Mouse (Mus musculus): Measurements from ENCODE around the gene Haus5.

Haus5 gene

DNA sequence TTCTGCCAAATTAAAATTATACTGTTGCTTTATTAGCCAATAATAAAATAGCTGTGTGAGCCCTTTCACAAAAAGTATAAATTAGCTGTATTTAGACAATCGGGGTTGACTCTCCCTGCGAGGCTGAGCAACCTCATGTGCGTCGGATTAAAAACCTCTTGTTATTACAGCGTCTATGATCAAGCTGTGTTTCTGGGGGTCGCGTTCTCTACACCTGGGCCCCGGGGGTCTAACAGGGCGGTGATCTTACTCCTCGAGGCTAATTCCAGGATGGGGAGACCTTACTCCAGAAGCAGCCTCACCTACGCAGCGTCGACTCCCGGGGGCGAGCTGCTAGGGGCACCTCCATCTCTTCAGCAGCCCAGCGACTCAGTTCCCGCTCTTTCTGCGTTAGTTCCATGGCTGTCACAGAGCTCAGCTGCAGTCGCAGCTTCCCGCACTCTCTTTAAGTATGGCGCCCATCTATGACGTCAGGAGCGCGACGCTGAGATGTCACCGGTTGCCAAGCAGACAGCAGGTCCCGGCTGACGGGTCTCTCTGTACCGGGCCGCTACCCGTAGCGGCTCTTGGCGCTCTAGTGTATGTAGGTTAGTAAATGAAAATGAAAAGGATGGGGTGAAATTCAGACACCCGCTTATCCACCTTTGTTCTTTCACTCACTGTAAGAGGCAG lies at the start of gene Haus5:
Gene Haus5, minus strand, starts transcription at position 466 of the 672 bp plus-strand sequence.
- peak; percentile 92 for DNase-seq

DNA sequence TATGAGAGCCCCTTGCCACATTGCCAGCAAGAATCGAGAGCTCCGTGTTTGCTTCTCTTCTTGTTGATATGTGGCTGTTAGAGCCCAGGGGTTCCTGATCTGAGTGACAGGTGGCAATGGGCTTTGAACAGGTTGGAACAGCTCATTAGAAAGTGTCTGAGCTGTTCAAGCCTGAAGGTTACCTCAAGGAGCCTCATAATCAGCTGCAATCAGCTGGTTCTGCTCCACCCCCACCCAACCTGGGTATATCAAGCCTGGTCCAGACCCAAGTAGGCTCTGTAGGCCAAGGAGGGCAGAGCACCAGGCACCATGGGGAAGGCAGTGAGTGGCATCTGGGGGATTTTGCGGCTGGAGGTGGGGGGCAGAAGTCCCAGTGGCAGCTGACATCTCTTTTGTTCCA lies 47.1 kb upstream of the Haus5 start, which contains the start of gene Atp4a:
Gene Atp4a, plus strand, starts transcription at position 268 of the 400 bp plus-strand sequence.
- no peak for DNase-seq

DNA sequence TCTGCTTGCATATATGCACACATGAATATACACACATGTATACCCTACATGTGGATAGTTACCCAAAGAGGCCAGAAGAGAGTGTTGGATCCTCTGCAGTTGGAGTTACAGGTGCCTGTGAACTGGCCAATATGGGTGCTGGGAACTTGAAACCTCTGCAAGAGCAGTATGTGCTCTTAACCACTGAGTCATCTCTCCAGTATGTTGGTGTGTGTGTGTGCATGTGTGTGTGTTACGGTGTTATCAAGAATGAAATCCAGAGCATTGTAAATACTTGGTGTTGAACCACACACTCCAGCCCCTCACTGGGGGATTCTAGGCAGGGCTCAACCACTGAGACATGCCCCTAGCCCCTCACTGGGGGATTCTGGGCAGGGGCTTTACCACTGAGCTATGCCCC lies 42.6 kb upstream of the Haus5 start:
- DNase-seq: no peak

DNA sequence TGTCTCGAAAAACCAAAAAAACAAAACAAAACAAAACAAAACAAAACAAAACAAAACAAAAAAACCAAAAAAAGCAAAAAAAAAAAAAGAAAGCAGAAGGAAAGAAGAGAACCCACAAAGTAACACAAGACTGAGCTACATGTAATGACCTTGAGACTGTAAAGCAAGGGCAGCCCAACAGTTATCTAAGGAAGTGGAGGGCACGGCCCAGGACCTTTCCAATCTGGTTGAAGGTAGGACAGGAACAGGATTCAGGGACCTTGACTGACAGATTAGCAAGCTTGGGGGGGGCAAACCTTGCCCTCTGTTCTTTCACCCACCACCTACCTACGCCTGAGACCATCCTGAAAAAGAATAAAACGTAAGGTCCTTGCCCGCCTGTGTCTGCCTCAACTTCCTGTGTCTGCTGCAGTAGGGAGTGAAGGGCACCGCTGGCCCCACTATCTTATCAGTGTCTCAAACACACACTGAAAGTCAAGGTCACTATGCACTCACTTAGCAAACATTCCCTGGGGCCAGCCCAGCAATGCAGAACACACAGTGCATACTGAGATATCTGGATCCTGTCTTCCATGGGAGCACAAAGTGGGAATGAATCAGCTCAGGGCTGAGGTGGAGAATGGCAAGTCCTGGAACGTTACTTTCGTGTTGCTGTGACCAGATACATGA lies 41.6 kb upstream of the Haus5 start:
- DNase-seq: no peak

DNA sequence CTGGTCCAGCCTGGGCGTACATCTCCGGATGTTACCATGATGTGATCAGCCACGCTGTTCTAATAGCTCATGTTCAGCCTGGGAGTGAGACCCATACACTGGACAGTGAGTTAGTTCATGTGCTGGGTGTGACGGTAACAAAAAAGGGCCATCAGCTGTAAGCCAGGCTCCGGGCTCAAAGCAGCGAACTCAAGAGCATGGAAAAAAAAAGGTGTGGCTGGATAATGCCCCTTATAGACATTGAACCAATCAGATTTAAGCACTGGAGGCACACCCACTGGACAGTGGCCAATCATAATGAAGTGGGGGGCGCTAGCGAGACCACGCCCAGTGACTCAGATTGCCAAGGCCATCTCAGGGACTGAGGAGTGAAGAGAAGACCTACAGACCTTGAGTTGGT lies 33.8 kb upstream of the Haus5 start, which contains the start of gene 2200002J24Rik:
Gene 2200002J24Rik, plus strand, starts transcription at position 338 of the 400 bp plus-strand sequence.
- no peak for DNase-seq

DNA sequence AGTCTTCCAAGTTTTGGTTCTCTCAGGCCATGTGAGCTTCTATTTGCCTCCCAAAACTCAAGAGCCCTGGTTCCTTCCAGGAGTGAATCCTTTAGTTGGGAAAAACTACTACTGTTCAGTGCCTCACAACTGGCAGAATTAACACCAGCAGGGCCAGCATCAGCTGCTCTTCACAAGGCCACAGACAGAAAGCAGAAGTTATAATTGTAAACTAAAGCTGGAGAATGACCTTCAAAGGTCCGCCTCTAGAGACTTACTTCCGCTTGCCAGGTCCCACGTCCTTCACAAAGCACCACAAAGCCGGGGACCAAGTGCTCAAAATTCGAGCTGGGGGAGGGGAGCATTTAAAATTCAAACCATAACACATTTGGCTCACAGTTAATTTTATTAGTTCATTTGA lies 33.3 kb upstream of the Haus5 start:
- DNase-seq: no peak

DNA sequence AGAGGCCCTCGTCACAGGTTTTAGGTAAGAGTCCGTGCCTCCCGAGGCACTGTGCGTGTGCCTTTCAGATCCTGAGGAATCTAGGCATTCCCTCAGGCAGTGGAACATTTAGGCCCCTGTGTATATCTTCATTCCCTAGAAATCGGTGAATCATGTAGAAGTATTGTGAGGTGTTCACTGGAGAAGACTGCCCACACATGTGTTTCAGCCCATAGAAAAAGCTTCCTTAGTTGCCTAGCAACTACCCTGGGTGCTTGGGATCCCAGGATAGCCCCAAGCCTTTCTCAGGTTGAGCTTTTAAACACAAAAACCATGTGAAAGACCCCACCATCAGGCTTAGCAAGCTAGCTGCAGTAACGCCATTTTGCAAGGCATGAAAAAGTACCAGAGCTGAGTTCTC lies 23.5 kb upstream of the Haus5 start:
- DNase-seq: no peak

DNA sequence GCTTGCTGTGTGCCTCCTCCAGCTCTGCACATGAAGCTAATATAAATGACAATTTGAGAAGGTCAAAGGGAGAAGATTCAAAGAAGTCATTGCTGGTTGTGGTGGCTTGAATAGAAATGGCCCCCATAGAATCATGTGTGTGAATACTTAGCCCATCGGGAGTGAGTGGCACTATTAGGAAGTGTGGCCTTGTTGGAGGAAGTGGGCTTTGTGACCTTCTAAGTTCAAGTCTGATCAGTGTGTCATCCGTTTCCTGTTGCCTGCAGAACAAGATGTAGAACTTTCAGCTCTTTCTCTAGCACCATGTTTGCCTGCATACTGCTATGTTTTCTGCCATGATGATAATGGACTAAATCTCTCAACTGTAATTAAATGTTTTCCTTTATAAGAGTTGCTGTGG lies 18.6 kb upstream of the Haus5 start:
- no peak for DNase-seq

DNA sequence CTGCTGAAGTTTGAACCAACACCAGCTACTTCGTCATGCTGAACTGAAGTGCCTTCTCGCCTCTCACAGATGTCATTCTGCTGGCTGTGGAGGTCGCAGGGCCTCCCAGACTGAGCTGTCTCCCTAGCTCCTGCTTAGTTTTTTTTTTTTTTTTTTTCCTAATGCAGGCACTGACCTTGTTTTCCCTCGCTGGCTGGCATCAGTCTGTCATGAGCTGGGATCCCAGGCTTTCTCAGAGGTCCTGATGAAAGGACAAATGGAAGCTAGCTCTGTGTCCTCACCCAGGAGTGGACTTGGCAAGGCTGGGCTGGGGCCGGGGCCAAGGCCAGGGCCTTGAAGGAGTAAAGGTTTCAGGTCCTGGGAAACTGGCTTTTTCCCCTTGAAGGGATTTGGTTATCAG lies 17.1 kb upstream of the Haus5 start:
- no peak for DNase-seq

DNA sequence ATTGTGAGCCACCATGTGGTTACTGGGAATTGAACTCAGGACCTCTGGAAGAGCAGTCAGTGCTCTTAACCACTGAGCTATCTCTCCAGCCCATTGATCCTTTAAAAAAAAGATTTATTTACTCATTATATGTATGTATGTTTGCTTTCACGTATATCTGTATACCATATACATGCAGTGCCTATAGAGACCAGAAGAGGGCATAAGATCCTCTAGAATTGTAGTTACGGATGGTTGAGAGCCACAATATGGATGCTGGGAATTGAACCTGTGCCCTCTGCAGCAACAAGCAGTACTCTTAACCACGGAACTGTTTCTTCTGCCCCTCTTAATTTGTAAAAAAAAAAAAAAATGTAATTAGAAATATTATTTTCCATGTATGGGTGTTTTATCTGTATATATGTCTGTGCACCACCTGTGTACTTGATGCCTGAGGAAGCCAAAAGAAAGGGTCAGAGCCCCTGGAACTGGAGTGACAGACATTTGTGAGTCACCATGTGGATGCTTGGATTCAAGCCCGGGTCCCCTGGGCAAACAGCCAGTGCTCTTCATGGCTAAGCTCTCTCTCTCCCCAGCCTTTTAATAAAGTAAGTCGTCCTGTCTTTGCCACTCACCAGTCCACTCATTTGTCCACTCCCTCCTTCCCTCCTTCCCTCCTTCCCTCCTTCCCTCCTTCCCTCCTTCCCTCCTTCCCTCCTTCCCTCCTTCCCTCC lies 13.6 kb upstream of the Haus5 start:
- DNase-seq: no peak

DNA sequence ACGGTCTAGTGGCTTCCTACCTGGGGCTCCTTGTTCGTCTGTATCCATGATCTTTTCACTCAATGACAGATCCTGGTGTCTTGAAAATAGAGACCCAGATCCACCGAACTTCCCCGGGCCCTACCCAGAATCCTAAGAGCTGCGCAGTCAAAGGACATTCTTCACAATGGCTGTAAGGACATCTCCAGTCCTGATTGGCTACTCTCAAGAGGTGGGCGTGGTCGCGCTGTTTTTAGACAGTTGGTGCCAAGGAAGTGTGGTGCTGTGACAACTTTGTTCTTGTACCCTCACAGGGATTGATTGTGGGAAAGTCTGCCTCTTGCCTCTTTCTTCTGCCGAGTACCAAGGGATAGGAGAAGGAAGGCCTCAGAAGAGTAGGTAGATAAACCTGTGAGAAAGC lies 6.7 kb upstream of the Haus5 start, which contains the start of gene Pmis2:
Gene Pmis2, minus strand, starts transcription at position 126 of the 400 bp plus-strand sequence.
- no peak for DNase-seq

DNA sequence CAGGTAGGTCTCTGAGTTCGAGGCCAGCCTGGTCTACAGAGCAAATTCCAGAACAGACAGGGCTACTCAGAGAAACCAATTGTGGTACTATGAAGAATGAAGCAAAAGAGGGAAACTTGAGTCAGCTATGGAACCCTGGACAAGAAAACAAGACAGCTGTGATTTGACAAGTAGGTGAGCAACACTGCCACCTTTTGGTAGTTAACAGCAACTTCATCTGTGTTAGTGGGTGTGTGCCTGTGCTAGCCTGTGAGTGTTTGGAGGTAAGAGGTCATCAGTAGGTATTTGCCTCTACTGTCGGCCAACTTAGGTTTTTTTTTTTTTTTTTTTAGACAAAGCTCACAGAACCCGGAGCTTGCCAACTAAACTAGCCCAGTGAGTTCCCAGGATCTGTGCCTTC lies 4.4 kb upstream of the Haus5 start:
- no peak for DNase-seq

DNA sequence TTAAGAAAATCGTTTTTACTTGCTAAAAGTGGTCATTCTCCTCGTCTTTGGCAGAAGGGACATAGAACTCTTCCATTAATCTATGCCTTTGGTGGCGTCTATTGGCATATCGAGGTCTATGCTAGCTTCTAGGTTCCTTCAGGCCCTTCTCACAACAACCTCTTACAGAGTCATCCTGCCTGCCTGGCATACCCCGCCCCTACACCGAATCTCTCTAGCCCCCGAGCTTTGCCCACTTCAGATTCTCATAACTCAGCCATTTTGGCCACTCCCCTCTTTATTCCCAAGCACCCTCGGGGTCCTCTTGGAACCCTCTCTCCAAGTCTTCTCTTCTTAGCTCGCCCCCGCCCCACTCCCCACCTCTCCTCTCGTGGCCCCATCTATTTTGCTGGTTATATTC lies 527 bp upstream of the Haus5 start:
- no peak for DNase-seq

DNA sequence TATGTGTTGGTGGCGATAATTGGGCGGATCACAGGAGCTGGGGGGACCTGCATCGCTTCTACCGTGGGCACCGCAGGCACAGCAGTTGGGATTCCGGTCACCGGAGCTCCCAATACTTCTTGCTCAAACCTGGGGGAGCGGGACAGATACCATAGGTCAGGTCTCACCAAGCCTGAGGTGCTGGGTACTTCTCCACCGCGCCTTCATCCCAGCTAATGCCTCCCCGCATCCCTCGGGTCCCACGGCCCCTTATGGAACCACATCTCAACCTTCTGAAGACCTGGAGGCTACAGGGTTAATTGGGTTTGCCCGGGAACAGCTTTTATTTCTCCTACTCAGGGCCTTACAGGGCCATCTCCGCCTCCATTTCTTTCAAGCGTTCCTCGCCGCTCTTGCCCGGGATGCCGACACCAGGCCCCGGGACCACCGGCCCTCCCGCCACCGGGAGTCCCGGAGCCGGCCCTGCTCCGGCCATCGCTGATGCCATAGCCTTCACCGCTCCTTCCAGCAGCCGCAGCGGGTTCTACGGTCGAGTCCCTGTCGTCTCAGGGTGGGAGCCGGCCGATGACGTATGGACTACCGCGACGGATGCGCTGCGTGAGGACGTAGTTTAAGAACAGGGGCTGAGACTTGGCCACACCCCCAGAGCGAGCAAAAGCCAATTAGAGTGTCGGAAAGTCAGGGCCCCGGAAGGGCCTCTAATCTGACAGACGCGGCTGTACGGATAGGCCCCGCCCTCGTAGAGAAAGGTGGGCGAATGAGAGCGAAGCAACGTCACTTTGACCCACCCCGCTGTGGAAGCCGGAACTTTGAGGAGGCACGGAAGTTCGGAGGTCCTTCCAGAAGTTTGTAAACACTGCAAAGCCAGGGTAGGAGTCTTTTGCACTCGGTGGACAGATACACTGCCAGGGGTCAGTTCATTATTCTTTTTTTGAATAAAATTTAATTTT lies 14.9 kb downstream of the Haus5 start, which contains the start of gene Rbm42:
Gene Rbm42, minus strand, starts transcription at position 727 of the 950 bp plus-strand sequence.
- DNase-seq: peak; percentile 97

DNA sequence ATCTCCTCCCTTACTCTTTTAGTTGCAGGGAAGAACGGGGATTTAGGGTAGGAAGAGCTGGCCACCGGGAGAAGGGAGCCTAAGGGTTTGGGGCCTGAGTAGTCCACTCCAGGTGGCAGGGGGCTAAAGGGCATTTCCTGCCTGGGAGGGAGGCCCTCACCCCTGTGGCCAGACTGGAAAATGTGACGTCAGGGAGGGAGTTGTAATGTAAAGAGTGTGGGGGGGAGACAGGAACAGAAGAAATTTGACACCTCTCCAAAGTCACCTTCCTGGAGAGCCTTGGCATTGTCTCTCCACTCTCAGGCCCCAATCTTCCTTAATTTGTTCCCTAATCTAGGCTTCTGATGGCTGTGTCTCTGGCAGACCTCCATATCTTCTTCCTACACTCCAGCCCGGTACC lies 25.7 kb downstream of the Haus5 start:
- no peak for DNase-seq

DNA sequence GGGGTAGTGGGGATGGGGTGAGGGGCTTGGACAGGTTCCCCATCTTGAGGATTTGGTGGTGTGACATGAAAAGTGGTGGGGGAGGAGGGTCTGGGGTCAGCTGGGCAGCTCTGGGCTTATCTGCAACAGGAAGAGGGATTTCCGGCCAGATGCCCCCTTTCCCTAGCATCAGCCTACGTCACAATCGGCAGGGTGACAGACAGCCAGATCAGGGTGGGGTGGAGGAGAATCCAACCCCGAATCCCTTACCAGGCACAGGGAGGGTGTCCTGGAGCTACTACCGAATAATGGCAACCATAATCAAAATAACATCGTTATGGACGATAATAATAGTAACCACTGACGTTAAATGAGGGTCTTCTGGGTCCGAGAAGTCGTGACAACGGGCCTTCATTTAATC lies 28.4 kb downstream of the Haus5 start:
- no peak for DNase-seq

DNA sequence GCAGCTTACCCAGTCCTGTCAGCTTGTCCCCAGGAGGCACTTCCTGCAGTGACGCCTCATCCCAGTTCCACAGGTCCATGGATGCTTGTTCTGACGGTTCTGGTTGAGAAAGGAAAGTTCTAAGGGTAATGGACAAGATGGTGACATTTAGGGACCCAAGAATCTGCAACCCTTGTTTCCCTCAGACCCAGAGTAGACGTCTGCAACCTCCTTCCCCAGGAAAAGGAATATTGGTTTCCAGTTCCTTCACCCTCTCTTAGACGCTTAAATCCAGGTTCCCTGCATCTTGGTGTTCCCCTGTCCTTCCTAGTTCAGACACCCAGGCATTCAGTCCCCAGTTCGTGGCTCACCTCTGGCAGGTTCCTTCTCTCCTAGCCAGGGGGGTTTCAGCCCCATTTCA lies 29.0 kb downstream of the Haus5 start, which contains the start of gene Etv2:
Gene Etv2, minus strand, starts transcription at position 101 of the 400 bp plus-strand sequence.
- no peak for DNase-seq

DNA sequence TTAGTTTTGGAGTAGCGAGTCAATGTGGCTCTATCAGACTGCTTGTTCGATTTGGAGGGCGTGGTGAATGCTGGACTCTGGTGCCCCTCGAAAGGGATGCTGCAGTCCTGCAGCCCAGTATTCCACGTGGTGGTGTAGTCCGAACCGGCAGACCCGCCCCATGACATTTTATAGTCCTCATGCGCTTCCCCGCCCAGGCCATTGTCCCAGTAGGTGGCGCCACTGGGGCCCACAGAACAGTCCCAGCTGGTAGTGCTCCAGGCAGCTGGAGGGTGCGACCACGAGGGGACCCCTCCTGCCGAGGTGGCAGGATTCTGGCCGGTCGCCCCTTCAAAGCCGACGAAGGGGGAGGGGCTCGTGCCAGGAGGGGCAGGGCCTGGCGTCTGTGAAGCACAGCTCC lies 30.2 kb downstream of the Haus5 start:
- peak; percentile 40 for DNase-seq

DNA sequence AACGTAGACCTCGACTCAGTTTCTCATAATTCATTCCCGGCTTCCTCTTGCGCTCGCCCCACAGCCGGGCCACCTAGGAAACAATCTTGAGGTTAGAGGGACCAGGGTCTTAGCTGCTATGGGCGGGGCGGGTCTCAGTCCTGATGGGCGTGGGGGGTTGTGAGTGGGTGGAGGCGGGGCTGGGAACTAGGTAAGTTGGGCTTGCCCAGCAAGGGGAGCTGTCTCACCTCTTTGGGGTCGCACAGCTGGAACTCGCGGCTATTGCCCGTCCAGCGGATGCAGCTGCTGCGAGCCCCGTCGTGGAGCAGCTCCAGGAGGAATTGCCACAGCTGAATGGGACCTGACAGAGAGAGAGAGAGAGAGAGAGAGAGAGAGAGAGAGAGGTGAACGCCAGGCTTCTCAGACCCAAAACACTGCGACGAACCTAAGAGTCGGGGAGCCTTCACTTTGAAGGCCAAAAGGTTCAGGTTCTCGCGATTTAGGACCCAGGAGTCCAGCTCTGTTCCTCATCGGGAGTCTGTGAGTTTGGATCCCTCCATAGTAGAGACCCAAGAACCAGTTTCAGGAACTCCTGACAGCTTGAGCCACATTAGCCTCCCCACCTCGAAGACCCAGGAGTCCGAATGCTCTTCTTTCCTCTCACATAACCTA lies 30.9 kb downstream of the Haus5 start:
- no peak for DNase-seq

DNA sequence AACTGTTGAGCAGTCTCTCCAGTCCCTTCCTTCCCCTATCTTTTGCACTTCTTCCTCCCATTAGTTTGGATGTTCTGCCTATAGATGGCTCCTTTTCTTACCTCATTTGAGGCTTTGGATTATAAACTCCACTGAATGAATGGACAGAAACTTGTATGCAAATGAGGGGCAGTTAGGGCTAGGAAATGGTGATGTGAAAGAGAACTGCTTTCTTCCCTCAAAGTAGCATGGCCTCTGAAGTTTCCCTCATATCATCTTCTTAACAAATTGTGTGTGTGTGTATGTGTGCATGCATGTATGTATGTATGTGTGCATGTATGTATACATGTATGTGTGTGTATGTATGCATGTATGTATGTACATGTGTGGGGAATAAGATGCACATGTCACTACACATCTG lies 35.8 kb downstream of the Haus5 start:
- DNase-seq: no peak

DNA sequence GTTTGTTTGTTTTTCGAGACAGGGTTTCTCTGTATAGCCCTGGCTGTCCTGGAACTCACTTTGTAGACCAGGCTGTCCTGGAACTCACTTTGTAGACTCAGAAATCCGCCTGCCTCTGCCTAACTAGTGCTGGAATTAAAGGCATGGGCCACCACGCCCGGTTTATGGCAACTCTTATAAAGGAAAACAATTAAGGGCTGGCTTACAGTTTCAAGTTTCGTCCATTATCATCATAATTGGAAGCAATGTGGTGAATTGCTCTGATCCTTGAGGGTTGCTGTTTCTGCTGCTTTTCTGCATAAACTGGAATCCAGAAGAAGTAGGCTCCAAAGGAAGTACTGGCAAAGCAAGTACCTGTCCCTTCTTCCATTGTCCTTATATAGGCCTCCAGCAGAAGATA lies 38.1 kb downstream of the Haus5 start:
- DNase-seq: no peak
